Mouse (Mus musculus) thymus, postnatal 10 days (tissue): ENCODE measurements around the gene Pof1b.
A peak's percentile ranks its signal among the peaks of the same experiment; 100 is the strongest.

Experiments
- DNase-seq, 2 experiments: peaks; one replicate each; pipeline ENCODE4 v3.0.0; 2021; ENCODE audit warnings: low spot score in 2 of 2

Pof1b gene

GRCm38 (mm10) chrX:112698508-112698907, at the start of gene Pof1b:
Gene Pof1b (minus strand): TSS chrX:112698651.
- no peak for DNase-seq

GRCm38 (mm10) chrX:112716587-112716986, 18.1 kb upstream of the Pof1b start:
- DNase-seq: no peak

GRCm38 (mm10) chrX:112694392-112694791, 4.1 kb downstream of the Pof1b start:
- no peak for DNase-seq

GRCm38 (mm10) chrX:112680605-112681004, 17.8 kb downstream of the Pof1b start:
- no peak for DNase-seq

GRCm38 (mm10) chrX:112675525-112675924, 22.9 kb downstream of the Pof1b start:
- no peak for DNase-seq

GRCm38 (mm10) chrX:112601306-112602120, 96.9 kb downstream of the Pof1b start:
- DNase-seq: peak in 1 of 2 experiments; percentile 4

- DNase-seq: peak; percentile 36 to 40
These were observed 97.7 kb downstream of the Pof1b start, which contains the start of gene Zfp711 for GRCm38 (mm10) chrX:112600511-112601305. Gene Zfp711 (plus strand): TSS chrX:112600526.
